Mouse (Mus musculus): ENCODE data around the gene Fbxo39. TPM values are rescaled to one million over a fixed set of nuclear protein-coding genes. Genes with fewer than 3 reads are reported as not detected.
A peak's percentile ranks its signal among the peaks of the same experiment; 100 is the strongest.

Gene Fbxo39
- not detected in 2 replicates for polyA plus RNA-seq (2015; fragmentation: Nextera tagmentation; extraction: Ambion mirVana)

DNA sequence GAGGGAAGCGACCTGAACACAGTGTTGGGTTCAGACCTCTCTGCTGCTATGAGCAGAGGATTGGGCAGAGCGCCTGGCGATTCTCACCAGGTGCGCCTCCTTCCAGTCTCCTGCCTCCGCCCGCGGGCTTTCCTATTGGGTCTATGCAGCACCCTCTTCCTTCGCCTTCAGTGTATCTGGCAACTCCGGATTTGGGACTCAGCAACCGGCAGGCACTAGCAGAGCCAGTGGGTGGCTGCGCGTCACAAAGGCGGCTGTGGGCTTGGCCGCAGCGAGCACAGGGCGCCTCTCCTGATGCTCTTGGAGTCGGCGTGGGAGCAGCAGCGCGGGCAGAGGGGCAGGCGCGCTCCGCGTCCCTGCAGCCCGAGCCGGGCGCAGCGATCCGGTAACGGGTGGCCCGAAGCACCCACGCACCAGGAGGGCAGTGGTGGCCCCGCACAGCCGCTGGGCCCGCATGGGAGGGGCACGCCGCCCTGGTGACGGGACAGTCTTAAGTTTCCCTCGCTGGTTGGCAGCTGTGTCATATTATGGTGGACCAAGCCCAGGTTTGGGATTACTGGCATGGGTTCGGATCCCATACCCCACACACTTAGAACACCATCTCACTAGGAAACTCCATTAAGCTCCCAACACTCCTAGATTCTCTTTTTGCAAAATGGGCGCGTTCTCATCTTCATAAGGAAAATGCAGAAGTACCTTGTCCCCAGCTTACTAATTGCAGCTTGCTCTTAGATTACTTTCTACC lies at the start of gene Fbxo39:
TSS of gene Fbxo39 (plus strand) at position 294 of the 745 bp plus-strand sequence.
- Histone ChIP-seq H3K27me3 (replicated peaks) (peaks cover 21% of the 10 kb centered on the region), H3K9me3 (no peaks in the 10 kb centered on the region), H3K4me1 (no peaks in the 10 kb centered on the region), H3K9ac (no peak within 1 kb of the TSS), H3K4me2 (peak within 1 kb of the TSS; percentile 49), H3K4me3 (peak within 1 kb of the TSS; percentile 25), H3K27ac (no peak within 1 kb of the TSS), H3K36me3 (replicated peaks) (no peaks in the 10 kb centered on the region)
- no peak for ATAC-seq (replicated peaks)
- 13% methylated on average over 41 of the region's 42 CpGs for whole genome bisulfite sequencing

DNA sequence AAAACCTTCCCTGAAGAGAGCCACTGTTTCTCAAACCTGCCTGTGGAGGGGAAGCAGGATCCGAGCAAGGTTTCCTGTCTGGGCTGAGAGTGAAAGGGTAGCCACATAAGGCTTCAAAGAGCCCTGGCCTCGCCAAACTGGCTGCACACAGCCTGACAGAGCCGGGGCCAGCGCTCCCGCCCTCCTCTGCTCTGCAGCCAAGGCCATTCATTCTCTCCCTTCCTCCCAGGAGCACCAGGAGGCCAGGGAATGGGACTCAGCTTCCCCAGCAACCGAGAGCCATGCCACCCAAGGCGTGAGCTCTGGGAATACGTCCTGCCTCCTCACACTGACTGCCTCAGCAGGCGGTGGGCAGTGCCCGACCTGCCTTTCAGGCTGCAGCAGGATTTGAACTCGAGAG lies 48.8 kb upstream of the Fbxo39 start:
- H3K9ac ChIP-seq: no peak overlapping the region
- no peaks in the 10 kb centered on the region for H3K9me3 ChIP-seq
- WGBS: 6% methylated on average over 11 of the region's 11 CpGs
- peak overlapping the region; percentile 72 for H3K4me2 ChIP-seq
- H3K36me3 ChIP-seq (replicated peaks): no peaks in the 10 kb centered on the region
- no peak for ATAC-seq (replicated peaks)
- H3K27ac ChIP-seq: no peak overlapping the region
- peaks cover 34% of the 10 kb centered on the region for H3K27me3 ChIP-seq (replicated peaks)
- H3K4me1 ChIP-seq: peaks cover 16% of the 10 kb centered on the region
- H3K4me3 ChIP-seq: peak overlapping the region; percentile 42

DNA sequence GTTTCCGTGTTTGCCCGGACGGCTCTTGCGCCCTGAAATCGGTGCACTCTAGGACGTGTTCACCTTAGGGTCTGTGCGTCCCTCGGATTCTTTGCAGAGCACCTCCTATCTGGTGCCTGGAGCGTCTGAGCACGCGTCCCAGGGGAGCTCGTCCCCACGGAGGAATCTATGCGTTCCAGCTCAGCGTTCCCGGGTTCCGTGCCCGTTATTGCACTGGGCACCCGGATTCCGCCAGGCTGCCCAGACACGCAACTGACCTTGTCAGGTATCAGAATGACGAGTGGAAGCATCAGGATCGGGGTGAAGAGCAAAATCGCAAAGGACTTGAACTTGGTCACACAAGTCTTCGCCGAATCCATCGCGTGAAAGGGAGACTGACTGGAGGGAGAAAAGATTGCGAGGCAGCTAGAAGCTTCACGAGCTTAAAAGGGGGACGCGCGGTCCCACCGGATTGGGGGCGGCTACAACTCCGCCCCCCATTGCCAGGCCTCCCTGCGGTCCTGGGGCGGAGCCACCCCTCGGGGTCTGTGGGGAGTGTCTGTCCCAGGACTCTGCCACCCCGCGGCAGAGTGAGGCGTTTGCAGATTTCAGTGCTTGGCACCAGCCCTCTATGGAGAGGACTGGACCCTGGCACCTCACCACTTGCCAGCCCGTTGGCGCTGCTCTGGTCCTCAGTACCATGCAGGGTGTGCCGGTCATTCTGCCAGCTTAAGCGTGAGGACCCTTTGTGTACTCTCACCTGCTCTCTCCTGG lies 47.9 kb upstream of the Fbxo39 start:
- Histone ChIP-seq H3K4me1 (peaks cover 16% of the 10 kb centered on the region), H3K9ac (peak overlapping the region; percentile 22), H3K27ac (no peak overlapping the region), H3K9me3 (no peaks in the 10 kb centered on the region), H3K27me3 (replicated peaks) (peaks cover 34% of the 10 kb centered on the region), H3K36me3 (replicated peaks) (no peaks in the 10 kb centered on the region), H3K4me3 (peak overlapping the region; percentile 42), H3K4me2 (peak overlapping the region; percentile 72)
- ATAC-seq (replicated peaks): peak; percentile 83
- WGBS: under 1% methylated on average over 46 of the region's 46 CpGs

DNA sequence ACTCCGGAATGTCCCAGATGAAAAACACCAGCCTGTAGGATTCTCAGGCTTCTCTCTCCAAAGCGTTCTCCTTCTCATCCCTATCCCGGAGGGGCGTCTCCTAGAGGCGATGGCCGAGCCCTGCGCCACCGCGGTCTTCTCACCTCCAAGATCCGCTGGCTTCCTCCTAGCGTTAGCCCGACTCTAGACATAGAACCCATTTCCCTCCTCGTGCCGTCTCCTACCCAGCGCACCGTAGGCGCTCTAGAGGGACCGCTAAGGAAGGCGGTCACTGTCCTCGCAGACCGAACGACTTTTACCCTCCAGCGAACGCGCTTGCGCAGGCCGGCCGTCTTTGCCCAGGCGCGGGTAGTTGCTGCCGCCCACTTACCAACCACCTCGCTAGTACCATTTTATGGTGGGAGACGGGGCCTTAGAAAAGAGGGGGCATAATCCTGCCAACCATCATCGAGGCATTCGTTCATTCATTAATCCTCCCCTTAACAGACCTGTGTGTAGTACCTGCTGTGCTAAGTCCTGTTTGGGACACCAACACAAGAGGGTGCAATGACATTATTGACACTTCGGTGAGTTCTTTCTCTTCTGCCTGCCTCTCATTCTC lies 47.2 kb upstream of the Fbxo39 start, which contains the start of gene Slc13a5:
TSS of gene Slc13a5 (minus strand) at position 263 of the 601 bp plus-strand sequence.
- Histone ChIP-seq H3K4me2 (peak within 1 kb of the TSS; percentile 72), H3K27me3 (replicated peaks) (peaks cover 34% of the 10 kb centered on the region), H3K36me3 (replicated peaks) (no peaks in the 10 kb centered on the region), H3K27ac (no peak within 1 kb of the TSS), H3K9ac (peak within 1 kb of the TSS; percentile 22), H3K4me1 (peaks cover 16% of the 10 kb centered on the region), H3K9me3 (no peaks in the 10 kb centered on the region), H3K4me3 (peak within 1 kb of the TSS; percentile 42)
- ATAC-seq (replicated peaks): peak; percentile 66
- WGBS: 1% methylated on average over 36 of the region's 36 CpGs

DNA sequence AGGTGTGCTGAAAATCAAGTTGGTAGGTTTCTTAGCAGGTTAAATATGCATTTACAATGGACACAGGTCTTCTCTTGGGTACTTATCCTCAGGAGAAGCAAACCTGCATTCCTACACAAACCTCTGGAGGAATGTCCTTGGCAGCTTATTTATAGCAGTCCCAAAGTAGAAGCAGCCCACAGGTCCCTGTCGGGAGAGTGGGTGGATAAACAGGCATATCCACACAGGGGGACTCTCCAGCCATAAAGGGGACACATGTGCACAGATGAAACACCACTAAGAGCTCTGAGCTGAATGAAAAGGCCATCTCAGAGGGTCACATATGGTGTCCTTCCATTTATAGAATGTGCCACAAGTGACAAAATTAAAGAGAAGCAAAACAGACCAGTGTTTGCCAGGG lies 42.5 kb upstream of the Fbxo39 start:
- Histone ChIP-seq H3K4me2 (no peak overlapping the region), H3K27ac (no peak overlapping the region), H3K36me3 (replicated peaks) (no peaks in the 10 kb centered on the region), H3K9ac (no peak overlapping the region), H3K9me3 (no peaks in the 10 kb centered on the region), H3K4me1 (no peaks in the 10 kb centered on the region), H3K27me3 (replicated peaks) (peaks cover 12% of the 10 kb centered on the region; the same call in 1 of the 2 replicates), H3K4me3 (no peak overlapping the region)
- 53% methylated on average over 1 of the region's 1 CpGs for WGBS
- no peak for ATAC-seq (replicated peaks)

DNA sequence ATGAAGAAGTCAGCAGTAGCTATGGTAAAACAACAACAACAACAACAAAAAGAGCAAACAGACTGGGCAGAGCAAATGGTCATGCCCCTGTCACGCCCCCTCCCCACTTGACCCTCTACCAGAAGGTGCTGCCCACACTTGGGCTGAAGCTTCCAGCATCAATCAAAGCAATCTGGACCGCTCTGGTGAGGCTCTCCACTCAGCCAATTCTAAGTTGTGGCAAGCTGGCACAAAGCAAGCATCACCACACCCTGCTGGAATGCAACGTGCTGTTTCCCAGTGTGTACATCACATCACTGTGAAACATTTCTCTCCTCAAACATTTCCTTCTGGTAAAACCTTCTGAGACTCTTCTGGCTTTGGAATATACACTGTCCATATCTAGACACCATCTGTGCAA lies 40.9 kb upstream of the Fbxo39 start:
- ATAC-seq (replicated peaks): no peak
- Histone ChIP-seq H3K27me3 (replicated peaks) (0 out of 2 replicates have a peak, but pooled peaks cover 1% of the 10 kb centered on the region), H3K27ac (no peak overlapping the region), H3K4me3 (no peak overlapping the region), H3K9ac (no peak overlapping the region), H3K4me1 (no peaks in the 10 kb centered on the region), H3K4me2 (no peak overlapping the region), H3K36me3 (replicated peaks) (no peaks in the 10 kb centered on the region), H3K9me3 (no peaks in the 10 kb centered on the region)
- 79% methylated on average over 3 of the region's 3 CpGs for WGBS

DNA sequence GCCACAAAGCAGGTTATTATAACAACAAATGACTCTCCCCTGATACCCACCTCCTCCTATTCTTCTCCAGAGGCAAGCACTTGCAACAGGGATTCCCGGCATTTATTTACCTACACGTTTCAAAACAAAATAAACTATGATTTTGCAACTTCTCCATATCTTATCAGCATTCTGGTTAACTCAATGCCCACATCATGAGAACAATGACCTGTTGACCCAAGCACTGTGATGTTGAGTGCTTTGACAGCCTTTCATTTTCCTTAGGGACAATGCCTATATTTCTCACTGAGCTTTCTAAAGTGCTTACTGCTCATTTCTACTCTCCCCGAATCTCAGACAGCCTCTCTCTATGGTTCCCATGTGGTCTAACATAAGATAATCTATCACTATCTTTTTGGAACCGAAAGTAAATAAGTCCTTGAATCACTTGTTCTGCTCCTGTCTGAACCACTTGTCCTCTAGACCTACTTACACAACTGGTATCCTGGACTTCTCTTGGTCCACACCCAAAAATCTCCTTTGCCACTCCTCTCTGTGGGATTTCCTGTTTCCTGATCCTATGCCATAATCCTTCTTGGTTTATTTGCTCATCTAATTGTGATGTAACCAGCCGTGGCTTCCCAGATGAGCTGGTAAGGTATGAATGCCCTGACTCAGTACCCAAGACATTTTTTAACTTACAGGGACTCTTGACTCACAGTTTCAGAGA lies 32.9 kb upstream of the Fbxo39 start:
- no peak overlapping the region for H3K4me3 ChIP-seq
- H3K9ac ChIP-seq: no peak overlapping the region

DNA sequence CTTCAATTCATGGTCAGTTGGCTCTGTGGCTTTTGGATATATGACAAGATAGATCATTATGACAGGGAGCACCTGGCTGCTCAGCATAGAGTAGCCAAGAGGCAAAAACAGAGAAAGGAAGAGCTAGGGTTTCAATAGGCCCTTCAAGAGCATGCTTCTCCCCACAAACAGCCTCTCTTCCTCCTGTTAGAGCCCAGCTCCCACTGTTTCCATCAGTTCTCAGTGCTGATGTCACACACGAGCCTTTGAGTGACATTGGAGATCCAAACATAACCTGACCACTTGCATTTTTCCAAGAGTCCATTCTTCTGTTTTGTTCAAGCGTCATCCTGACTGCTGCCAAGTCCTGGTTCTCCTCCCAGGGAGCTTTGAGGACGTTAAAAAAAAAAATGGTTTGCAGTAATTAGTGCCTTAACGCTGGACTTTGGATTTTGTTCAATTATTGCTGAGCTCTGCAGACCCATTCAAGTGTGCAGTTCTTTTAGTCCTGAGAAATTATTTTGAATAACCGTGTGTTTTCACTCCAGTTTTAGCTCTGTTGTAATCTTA lies 32.3 kb upstream of the Fbxo39 start:
- Histone ChIP-seq H3K4me1 (no peaks in the 10 kb centered on the region), H3K27me3 (replicated peaks) (no peaks in the 10 kb centered on the region), H3K4me3 (no peak overlapping the region), H3K4me2 (no peak overlapping the region), H3K27ac (no peak overlapping the region), H3K36me3 (replicated peaks) (no peaks in the 10 kb centered on the region), H3K9ac (no peak overlapping the region), H3K9me3 (no peaks in the 10 kb centered on the region)
- ATAC-seq (replicated peaks): no peak
- 60% methylated on average over 5 of the region's 5 CpGs for WGBS

More for the DNA sequence above, 32.9 kb upstream of the Fbxo39 start:
- no peaks in the 10 kb centered on the region for H3K4me1 ChIP-seq
- no peaks in the 10 kb centered on the region for H3K9me3 ChIP-seq
- no peaks in the 10 kb centered on the region for H3K36me3 ChIP-seq (replicated peaks)
- H3K4me2 ChIP-seq: no peak overlapping the region
- H3K27me3 ChIP-seq (replicated peaks): no peaks in the 10 kb centered on the region
- WGBS: 83% methylated on average over 5 of the region's 5 CpGs
- no peak for ATAC-seq (replicated peaks)
- no peak overlapping the region for H3K27ac ChIP-seq

DNA sequence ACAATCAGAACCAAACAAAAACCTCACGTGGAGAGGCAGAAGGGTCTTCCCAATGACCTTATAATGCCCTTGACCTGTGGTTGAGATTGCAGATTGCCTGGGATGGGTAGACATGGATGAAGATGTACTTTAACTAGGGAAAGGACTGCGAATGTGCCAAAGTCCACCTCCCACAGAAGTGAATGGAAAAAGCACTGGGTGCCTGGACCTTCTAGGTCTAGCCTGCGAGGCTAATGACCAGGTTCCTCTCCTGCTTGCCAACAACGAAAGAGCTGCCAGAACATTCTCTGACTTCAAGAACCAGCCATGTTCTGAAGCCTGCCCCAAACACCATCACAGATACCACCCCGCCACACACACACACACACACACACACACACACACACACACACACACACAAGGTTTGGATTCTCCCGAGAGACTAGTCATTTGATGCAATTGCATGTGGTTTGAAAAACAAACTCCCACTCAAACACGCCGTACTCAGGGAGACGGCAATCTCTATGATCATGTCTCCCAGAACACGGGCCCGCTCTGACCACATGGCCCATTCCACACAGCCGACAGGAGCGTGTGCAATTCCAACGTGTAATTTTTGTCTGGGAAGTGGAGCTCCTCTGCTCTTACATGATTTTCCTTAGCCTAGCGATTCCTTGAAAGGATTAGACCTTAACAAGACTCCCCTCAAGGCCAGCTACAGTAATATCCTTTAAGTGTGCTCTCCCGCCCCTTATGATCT lies 30.6 kb upstream of the Fbxo39 start:
- no peak for ATAC-seq (replicated peaks)
- no peak overlapping the region for H3K9ac ChIP-seq
- 86% methylated on average over 16 of the region's 16 CpGs for WGBS
- no peaks in the 10 kb centered on the region for H3K27me3 ChIP-seq (replicated peaks)
- H3K4me1 ChIP-seq: no peaks in the 10 kb centered on the region
- no peak overlapping the region for H3K4me3 ChIP-seq
- H3K36me3 ChIP-seq (replicated peaks): no peaks in the 10 kb centered on the region
- no peak overlapping the region for H3K4me2 ChIP-seq
- no peak overlapping the region for H3K27ac ChIP-seq
- no peaks in the 10 kb centered on the region for H3K9me3 ChIP-seq

DNA sequence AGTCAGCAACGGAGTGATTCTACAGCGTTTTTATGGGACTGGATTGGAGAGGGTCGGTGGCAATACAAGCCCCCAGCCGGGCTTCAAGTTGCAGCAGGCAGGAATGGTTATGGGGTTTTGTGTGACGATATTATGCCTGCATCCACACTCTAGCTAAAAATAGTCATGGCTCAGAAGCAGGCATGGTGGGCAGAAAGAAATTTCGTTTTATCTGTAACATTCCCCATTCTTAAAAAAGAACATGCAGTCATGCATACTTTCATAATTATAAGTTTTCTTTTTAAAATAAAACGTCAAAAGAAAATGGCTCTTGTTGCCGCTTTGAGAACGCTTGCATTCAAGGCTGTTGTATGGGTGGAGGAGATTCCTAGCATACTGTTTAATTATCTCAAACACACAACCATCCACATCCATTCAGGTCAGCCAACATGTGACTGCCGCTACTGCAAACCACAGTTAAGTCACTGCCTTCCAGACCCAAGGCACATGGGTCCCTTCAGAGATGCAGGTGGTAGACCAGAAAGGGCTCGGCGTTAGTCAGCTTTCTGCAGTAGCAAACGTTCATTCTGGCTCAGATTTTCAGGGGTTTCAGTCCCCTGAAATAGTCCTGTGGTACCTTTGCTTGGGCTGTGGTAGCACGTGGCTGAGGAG lies 29.6 kb upstream of the Fbxo39 start:
- 84% methylated on average over 14 of the region's 14 CpGs for WGBS
- H3K4me1 ChIP-seq: no peaks in the 10 kb centered on the region
- no peak overlapping the region for H3K27ac ChIP-seq
- no peak overlapping the region for H3K4me3 ChIP-seq
- no peaks in the 10 kb centered on the region for H3K9me3 ChIP-seq
- H3K36me3 ChIP-seq (replicated peaks): no peaks in the 10 kb centered on the region
- H3K4me2 ChIP-seq: no peak overlapping the region
- no peaks in the 10 kb centered on the region for H3K27me3 ChIP-seq (replicated peaks)
- no peak overlapping the region for H3K9ac ChIP-seq
- no peak for ATAC-seq (replicated peaks)

DNA sequence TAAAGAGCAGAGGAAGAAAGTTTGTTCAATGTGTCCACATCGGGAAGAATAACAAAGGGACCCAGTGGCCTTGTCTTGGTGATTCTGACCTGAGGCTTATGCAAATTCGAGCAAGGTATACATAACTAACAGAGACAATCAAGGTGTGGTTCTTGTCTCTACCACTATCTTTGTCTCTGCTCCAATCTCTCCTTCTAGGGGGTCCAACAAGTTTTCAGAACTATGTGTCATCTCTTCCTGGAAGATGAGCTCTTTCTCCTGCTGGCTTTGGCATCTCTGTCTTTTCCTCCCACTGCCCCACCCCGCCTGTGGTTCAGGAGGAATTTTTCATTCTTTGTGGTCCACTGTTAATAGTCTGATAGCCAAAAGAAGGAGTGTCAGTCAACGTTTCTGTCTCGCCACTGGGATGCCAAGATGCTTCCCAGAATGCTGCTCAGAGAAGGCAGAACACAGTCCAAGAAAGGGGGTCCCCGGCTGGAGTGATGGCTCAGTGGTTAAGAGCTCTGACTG lies 28.2 kb upstream of the Fbxo39 start:
- no peak overlapping the region for H3K4me2 ChIP-seq

More for the DNA sequence above, 28.2 kb upstream of the Fbxo39 start:
- Histone ChIP-seq H3K4me1 (no peaks in the 10 kb centered on the region), H3K9ac (no peak overlapping the region), H3K27ac (no peak overlapping the region), H3K4me3 (no peak overlapping the region), H3K36me3 (replicated peaks) (no peaks in the 10 kb centered on the region), H3K27me3 (replicated peaks) (no peaks in the 10 kb centered on the region), H3K9me3 (no peaks in the 10 kb centered on the region)
- WGBS: 72% methylated on average over 6 of the region's 6 CpGs
- no peak for ATAC-seq (replicated peaks)
